Mouse (Mus musculus): Measurements from ENCODE around the gene Gm15262. TPM values are rescaled to one million over a fixed set of nuclear protein-coding genes. Genes with fewer than 3 reads are reported as not detected.
"Not testable (repeated sequence)": the region's sequence is repeated elsewhere in the genome, so short reads cannot be mapped to it uniquely, and the experiment has no call there.

Gene Gm15262
- not detected in 2 replicates for polyA plus RNA-seq (2014; fragmentation: Nextera tagmentation; extraction: Ambion mirVana)

GRCm38 (mm10) chrX:161287156-161287555, at the start of gene Gm15262:
Gene Gm15262 (plus strand): TSS chrX:161287456.
- H3K9ac ChIP-seq (ENCODE audit: low read length); H3K36me3 ChIP-seq (ENCODE audit: control insufficient read depth, insufficient read depth, low read length); DNase-seq (ENCODE audit: low spot score); H3K4me2 ChIP-seq (ENCODE audit: low read depth, severe bottlenecking); H3K27me3 ChIP-seq (ENCODE audit: control insufficient read depth, insufficient read depth, low read length); H3K27ac ChIP-seq (replicated peaks; ENCODE audit: low read depth, low read length); ATAC-seq (ENCODE audit: insufficient number of reproducible peaks, low FRiP score, low TSS enrichment, low read depth); H3K9me3 ChIP-seq (ENCODE audit: control insufficient read depth, low read length); H3K4me1 ChIP-seq (ENCODE audit: control insufficient read depth, insufficient read depth, low read length); H3K4me3 ChIP-seq (ENCODE audit: low read depth, low read length): not testable (repeated sequence)
- WGBS: 66% methylated on average over 2 of the region's 2 CpGs

- no peaks in the 10 kb centered on the region for H3K9me3 ChIP-seq (ENCODE audit: control insufficient read depth, low read length)
- no peak overlapping the region for H3K4me3 ChIP-seq (ENCODE audit: low read depth, low read length)
- H3K4me1 ChIP-seq (ENCODE audit: control insufficient read depth, insufficient read depth, low read length): no peaks in the 10 kb centered on the region
- H3K27me3 ChIP-seq (ENCODE audit: control insufficient read depth, insufficient read depth, low read length): peaks cover 2% of the 10 kb centered on the region; the same call in 1 of the 2 replicates
- H3K9ac ChIP-seq (ENCODE audit: low read length): no peak overlapping the region
- no peaks in the 10 kb centered on the region for H3K36me3 ChIP-seq (ENCODE audit: control insufficient read depth, insufficient read depth, low read length)
- no peak for ATAC-seq (ENCODE audit: insufficient number of reproducible peaks, low FRiP score, low TSS enrichment, low read depth)
- WGBS: 88% methylated on average over 1 of the region's 1 CpGs
- no peak for DNase-seq (ENCODE audit: low spot score)
- no peak overlapping the region for H3K4me2 ChIP-seq (ENCODE audit: low read depth, severe bottlenecking)
- no peak overlapping the region for H3K27ac ChIP-seq (replicated peaks; ENCODE audit: low read depth, low read length)
Observed at GRCm38 (mm10) chrX:161308131-161308530, 20.9 kb downstream of the Gm15262 start.

- Histone ChIP-seq H3K4me1 (ENCODE audit: control insufficient read depth, insufficient read depth, low read length) (no peaks in the 10 kb centered on the region), H3K9ac (ENCODE audit: low read length) (no peak overlapping the region), H3K36me3 (ENCODE audit: control insufficient read depth, insufficient read depth, low read length) (no peaks in the 10 kb centered on the region), H3K4me3 (ENCODE audit: low read depth, low read length) (no peak overlapping the region), H3K9me3 (ENCODE audit: control insufficient read depth, low read length) (no peaks in the 10 kb centered on the region), H3K27ac (replicated peaks; ENCODE audit: low read depth, low read length) (no peak overlapping the region), H3K4me2 (ENCODE audit: low read depth, severe bottlenecking) (no peak overlapping the region), H3K27me3 (ENCODE audit: control insufficient read depth, insufficient read depth, low read length) (no peaks in the 10 kb centered on the region)
- DNase-seq (ENCODE audit: low spot score) (no peak), ATAC-seq (ENCODE audit: insufficient number of reproducible peaks, low FRiP score, low TSS enrichment, low read depth) (no peak)
Observed at GRCm38 (mm10) chrX:161316443-161316842, 29.2 kb downstream of the Gm15262 start.

- Histone ChIP-seq H3K4me3 (ENCODE audit: low read depth, low read length) (no peak overlapping the region), H3K36me3 (ENCODE audit: control insufficient read depth, insufficient read depth, low read length) (no peaks in the 10 kb centered on the region), H3K9me3 (ENCODE audit: control insufficient read depth, low read length) (no peaks in the 10 kb centered on the region), H3K4me2 (ENCODE audit: low read depth, severe bottlenecking) (no peak overlapping the region), H3K27ac (replicated peaks; ENCODE audit: low read depth, low read length) (no peak overlapping the region), H3K4me1 (ENCODE audit: control insufficient read depth, insufficient read depth, low read length) (no peaks in the 10 kb centered on the region), H3K27me3 (ENCODE audit: control insufficient read depth, insufficient read depth, low read length) (no peaks in the 10 kb centered on the region), H3K9ac (ENCODE audit: low read length) (no peak overlapping the region)
- DNase-seq (ENCODE audit: low spot score): no peak
- no peak for ATAC-seq (ENCODE audit: insufficient number of reproducible peaks, low FRiP score, low TSS enrichment, low read depth)
- WGBS: 41% methylated on average over 11 of the region's 11 CpGs
Observed at GRCm38 (mm10) chrX:161370927-161371326, 83.7 kb downstream of the Gm15262 start.

GRCm38 (mm10) chrX:161371461-161371860, 84.2 kb downstream of the Gm15262 start:
- H3K9me3 ChIP-seq (ENCODE audit: control insufficient read depth, low read length): no peaks in the 10 kb centered on the region
- H3K4me1 ChIP-seq (ENCODE audit: control insufficient read depth, insufficient read depth, low read length): no peaks in the 10 kb centered on the region
- H3K27me3 ChIP-seq (ENCODE audit: control insufficient read depth, insufficient read depth, low read length): no peaks in the 10 kb centered on the region
- H3K4me2 ChIP-seq (ENCODE audit: low read depth, severe bottlenecking): no peak overlapping the region
- no peak overlapping the region for H3K9ac ChIP-seq (ENCODE audit: low read length)
- WGBS: 64% methylated on average over 3 of the region's 3 CpGs
- no peaks in the 10 kb centered on the region for H3K36me3 ChIP-seq (ENCODE audit: control insufficient read depth, insufficient read depth, low read length)
- ATAC-seq (ENCODE audit: insufficient number of reproducible peaks, low FRiP score, low TSS enrichment, low read depth): no peak
- no peak overlapping the region for H3K4me3 ChIP-seq (ENCODE audit: low read depth, low read length)
- DNase-seq (ENCODE audit: low spot score): no peak
- H3K27ac ChIP-seq (replicated peaks; ENCODE audit: low read depth, low read length): no peak overlapping the region

GRCm38 (mm10) chrX:161375568-161375967, 88.3 kb downstream of the Gm15262 start:
- Histone ChIP-seq H3K4me2 (ENCODE audit: low read depth, severe bottlenecking) (no peak overlapping the region), H3K4me1 (ENCODE audit: control insufficient read depth, insufficient read depth, low read length) (no peaks in the 10 kb centered on the region), H3K36me3 (ENCODE audit: control insufficient read depth, insufficient read depth, low read length) (no peaks in the 10 kb centered on the region), H3K4me3 (ENCODE audit: low read depth, low read length) (no peak overlapping the region), H3K9ac (ENCODE audit: low read length) (no peak overlapping the region), H3K9me3 (ENCODE audit: control insufficient read depth, low read length) (no peaks in the 10 kb centered on the region), H3K27ac (replicated peaks; ENCODE audit: low read depth, low read length) (no peak overlapping the region), H3K27me3 (ENCODE audit: control insufficient read depth, insufficient read depth, low read length) (no peaks in the 10 kb centered on the region)
- ATAC-seq (ENCODE audit: insufficient number of reproducible peaks, low FRiP score, low TSS enrichment, low read depth) (no peak), DNase-seq (ENCODE audit: low spot score) (peak; percentile 55)
- WGBS: 46% methylated on average over 1 of the region's 1 CpGs

GRCm38 (mm10) chrX:161385791-161386190, 98.5 kb downstream of the Gm15262 start:
- Histone ChIP-seq H3K36me3 (ENCODE audit: control insufficient read depth, insufficient read depth, low read length) (no peaks in the 10 kb centered on the region), H3K27ac (replicated peaks; ENCODE audit: low read depth, low read length) (no peak overlapping the region), H3K4me2 (ENCODE audit: low read depth, severe bottlenecking) (no peak overlapping the region), H3K9ac (ENCODE audit: low read length) (no peak overlapping the region), H3K4me3 (ENCODE audit: low read depth, low read length) (no peak overlapping the region), H3K27me3 (ENCODE audit: control insufficient read depth, insufficient read depth, low read length) (peaks cover 4% of the 10 kb centered on the region; the same call in 1 of the 2 replicates), H3K9me3 (ENCODE audit: control insufficient read depth, low read length) (no peaks in the 10 kb centered on the region), H3K4me1 (ENCODE audit: control insufficient read depth, insufficient read depth, low read length) (no peaks in the 10 kb centered on the region)
- DNase-seq (ENCODE audit: low spot score) (peak; percentile 69), ATAC-seq (ENCODE audit: insufficient number of reproducible peaks, low FRiP score, low TSS enrichment, low read depth) (no peak)
- 40% methylated on average over 8 of the region's 8 CpGs for WGBS

- 92% methylated on average over 4 of the region's 4 CpGs for WGBS
- Histone ChIP-seq H3K27me3 (ENCODE audit: control insufficient read depth, insufficient read depth, low read length) (no peaks in the 10 kb centered on the region), H3K27ac (replicated peaks; ENCODE audit: low read depth, low read length) (no peak overlapping the region), H3K4me1 (ENCODE audit: control insufficient read depth, insufficient read depth, low read length) (no peaks in the 10 kb centered on the region), H3K9ac (ENCODE audit: low read length) (no peak overlapping the region), H3K36me3 (ENCODE audit: control insufficient read depth, insufficient read depth, low read length) (no peaks in the 10 kb centered on the region), H3K4me3 (ENCODE audit: low read depth, low read length) (no peak overlapping the region), H3K4me2 (ENCODE audit: low read depth, severe bottlenecking) (no peak overlapping the region), H3K9me3 (ENCODE audit: control insufficient read depth, low read length) (no peaks in the 10 kb centered on the region)
- DNase-seq (ENCODE audit: low spot score) (no peak), ATAC-seq (ENCODE audit: insufficient number of reproducible peaks, low FRiP score, low TSS enrichment, low read depth) (no peak)
Observed at GRCm38 (mm10) chrX:161387942-161388341, 100.7 kb downstream of the Gm15262 start.

- H3K27ac ChIP-seq (replicated peaks; ENCODE audit: low read depth, low read length): no peak overlapping the region
- no peak overlapping the region for H3K4me2 ChIP-seq (ENCODE audit: low read depth, severe bottlenecking)
- ATAC-seq (ENCODE audit: insufficient number of reproducible peaks, low FRiP score, low TSS enrichment, low read depth): no peak
- no peak overlapping the region for H3K9ac ChIP-seq (ENCODE audit: low read length)
- no peaks in the 10 kb centered on the region for H3K4me1 ChIP-seq (ENCODE audit: control insufficient read depth, insufficient read depth, low read length)
- whole genome bisulfite sequencing: 27% methylated on average over 11 of the region's 11 CpGs
- DNase-seq (ENCODE audit: low spot score): peak; percentile 85
- no peaks in the 10 kb centered on the region for H3K9me3 ChIP-seq (ENCODE audit: control insufficient read depth, low read length)
- no peaks in the 10 kb centered on the region for H3K27me3 ChIP-seq (ENCODE audit: control insufficient read depth, insufficient read depth, low read length)
- H3K4me3 ChIP-seq (ENCODE audit: low read depth, low read length): no peak overlapping the region
- H3K36me3 ChIP-seq (ENCODE audit: control insufficient read depth, insufficient read depth, low read length): no peaks in the 10 kb centered on the region
Observed at GRCm38 (mm10) chrX:161399110-161399509, 111.9 kb downstream of the Gm15262 start.

Measured in limb, embryonic 11.5 days (tissue).